Mouse (Mus musculus) small intestine, adult 2 months (tissue): ENCODE data around the gene Pkd2.

ENCODE experiments used
- CTCF ChIP-seq: fragments of 200-500 bp; IDR thresholded peaks from 2 replicates; pipeline ENCODE4 v1.5.1; 2012; ENCODE audit warnings: low read depth, mild to moderate bottlenecking, control low read depth, inconsistent platforms, low read length, moderate library complexity, mixed read lengths; ENCODE audit not compliant: insufficient replicate concordance, insufficient read length; ENCODE audit errors: extremely low read depth
- POLR2A ChIP-seq: fragments of 200-500 bp; IDR thresholded peaks from 2 replicates; pipeline ENCODE4 v1.6.1; 2012; ENCODE audit warnings: low read depth, mild to moderate bottlenecking, control low read depth, inconsistent platforms, low read length, moderate library complexity

GRCm38 (mm10) chr5:104538612-104539011 lies 79.4 kb downstream of the Pkd2 start:
- TF ChIP-seq CTCF (no peak), POLR2A (no peak)
